ENCODE assay signal across 8 mouse cellular contexts in the genomic region with DNA sequence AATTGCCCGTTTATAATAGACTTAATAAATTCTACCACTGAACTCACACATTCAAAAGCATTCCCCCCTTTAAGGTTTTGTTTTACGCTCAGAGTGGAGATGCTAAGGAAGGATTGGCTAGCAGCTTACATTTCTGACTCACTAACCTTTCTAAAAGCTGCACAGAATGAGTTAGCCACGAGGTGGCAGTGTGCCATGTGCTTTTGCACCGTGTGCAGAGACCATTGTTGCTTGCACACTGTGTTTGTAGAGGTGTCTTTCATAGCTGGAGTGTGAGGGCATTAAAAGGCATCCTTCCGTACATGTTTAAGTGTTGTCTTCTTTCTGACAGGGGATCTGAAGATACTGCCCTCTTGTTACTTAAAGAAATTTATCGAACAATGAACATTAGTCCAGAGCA. TPM values are rescaled to one million over a fixed set of nuclear protein-coding genes. Genes with fewer than 3 reads are reported as not detected.
DNase-seq lines count a peak whose midpoint lies in the region; ATAC-seq and TF ChIP-seq lines count a peak whose summit lies in the region.

No protein-coding gene starts in this region.

- H3K9me3 ChIP-seq in ES-E14 (ENCODE audit: control insufficient read depth, insufficient read depth, low read depth, low read length), result no peaks in the 10 kb centered on the region
- no peaks in the 10 kb centered on the region for H3K9me3 ChIP-seq in forebrain, embryonic 16.5 days (ENCODE audit: control insufficient read depth, low read length)
- no peaks in the 10 kb centered on the region for H3K9me3 ChIP-seq in liver, postnatal 0 days (ENCODE audit: low read length)

- no peak overlapping the region for H3K4me3 ChIP-seq in ES-E14 (ENCODE audit: insufficient read depth in 1 of 2, low read depth in 1 of 2, low read length in 2 of 2, poor library complexity in 1 of 2, severe bottlenecking in 1 of 2)
- H3K4me3 ChIP-seq in forebrain, embryonic 16.5 days (replicated peaks; ENCODE audit: low read length), result no peak overlapping the region
- no peak overlapping the region for H3K4me3 ChIP-seq in liver, postnatal 0 days (ENCODE audit: low read depth, low read length)

- no peak overlapping the region for H3K9ac ChIP-seq in ES-E14 (ENCODE audit: insufficient read depth, low read depth, low read length, poor library complexity, severe bottlenecking)
- H3K9ac ChIP-seq in forebrain, embryonic 16.5 days (replicated peaks; ENCODE audit: low read depth, low read length), result no peak overlapping the region
- no peak overlapping the region for H3K9ac ChIP-seq in liver, postnatal 0 days (replicated peaks)

- no peak overlapping the region for H3K4me2 ChIP-seq in forebrain, embryonic 16.5 days (ENCODE audit: low read length)
- H3K4me2 ChIP-seq in liver, postnatal 0 days (ENCODE audit: low read depth, low read length), result no peak overlapping the region

- TF ChIP-seq EP300 in liver, postnatal 0 days (IDR thresholded peaks at IDR 0.05; ENCODE audit: low read depth), result no peak

- H3K4me1 ChIP-seq in ES-E14 (ENCODE audit: control insufficient read depth in 2 of 2, insufficient read depth in 2 of 2, low read length in 2 of 2, poor library complexity in 1 of 2), result no peaks in the 10 kb centered on the region
- H3K4me1 ChIP-seq in forebrain, embryonic 16.5 days (replicated peaks; ENCODE audit: control insufficient read depth, insufficient read depth, low read length), result no peaks in the 10 kb centered on the region
- no peaks in the 10 kb centered on the region for H3K4me1 ChIP-seq in liver, postnatal 0 days (ENCODE audit: insufficient read depth)

- no peaks in the 10 kb centered on the region for H3K27me3 ChIP-seq in forebrain, embryonic 16.5 days (replicated peaks; ENCODE audit: control insufficient read depth, insufficient read depth, low read length)
- no peaks in the 10 kb centered on the region for H3K27me3 ChIP-seq in liver, postnatal 0 days (ENCODE audit: insufficient read depth, low read length)

- peak; percentile 78 for TF ChIP-seq CTCF in liver, postnatal 0 days (IDR thresholded peaks at IDR 0.05; ENCODE audit: low read depth)

- ATAC-seq in cerebellum, adult (ENCODE audit: insufficient number of reproducible peaks, low FRiP score, low TSS enrichment), result no peak
- peak; percentile 85 for ATAC-seq in forebrain, embryonic 16.5 days
- no peak for ATAC-seq in liver, postnatal 0 days

- WGBS in forebrain, embryonic 16.5 days, result 24% methylated on average over 6 of the region's 6 CpGs
- 50% methylated on average over 6 of the region's 6 CpGs for WGBS in liver, postnatal 0 days (ENCODE audit: insufficient replicate concordance)

- peak; percentile 25 for DNase-seq in cerebellum, adult 11 months
- peak; percentile 62 for DNase-seq in ES-E14 (ENCODE audit: low read depth, low spot score)
- DNase-seq in cerebellum, adult 18-20 months, result peak; percentile 41 to 50
- peak; percentile 38 for DNase-seq in kidney, postnatal 14 days
- DNase-seq in liver, postnatal 0 days, result peak; percentile 42
- DNase-seq in retina, postnatal 1 day, result peak; percentile 80

- no peak overlapping the region for H3K27ac ChIP-seq in ES-E14 (ENCODE audit: insufficient read depth, low read depth, low read length, poor library complexity, severe bottlenecking)
- H3K27ac ChIP-seq in forebrain, embryonic 16.5 days (ENCODE audit: low read length), result no peak overlapping the region
- no peak overlapping the region for H3K27ac ChIP-seq in liver, postnatal 0 days (ENCODE audit: low read depth)

- H3K36me3 ChIP-seq in ES-E14 (ENCODE audit: control insufficient read depth, insufficient read depth, low read length, poor library complexity, severe bottlenecking), result peaks cover 28% of the 10 kb centered on the region
- H3K36me3 ChIP-seq in forebrain, embryonic 16.5 days (ENCODE audit: control insufficient read depth, insufficient read depth), result peaks cover 36% of the 10 kb centered on the region
- peaks cover 80% of the 10 kb centered on the region for H3K36me3 ChIP-seq in liver, postnatal 0 days (replicated peaks; ENCODE audit: insufficient read depth, low read length)

- in situ Hi-C loops in ES-E14 (cut with MboI; ENCODE audit: low sequenced_read_pairs in 2 of 2, unreplicated experiment in 2 of 2), result no loop called here

TF ChIP-seq in ES-E14, 5 proteins besides CTCF, POLR2A, EP300 and RAD21:
- no peak for TF ChIP-seq CHD2 (IDR thresholded peaks at IDR 0.05; ENCODE audit: low read depth, low read length)
- peak; percentile 35; the same call in 1 of the 2 replicates for TF ChIP-seq ZC3H11A (IDR thresholded peaks at IDR 0.05; ENCODE audit: borderline replicate concordance, low read depth, low read length)

RNA-seq across cellular contexts. Expression of gene Sec23ip, which starts 34.6 kb away (rescaled TPM):
- total RNA-seq in ES-E14 (2012; rRNA removed), result 18.9 and 25.3 TPM in 2 replicates
- polyA plus RNA-seq in forebrain, embryonic 16.5 days (2015; fragmentation: Nextera tagmentation; extraction: Ambion mirVana), result 37.5 and 38.6 TPM in 2 replicates
- polyA plus RNA-seq in liver, postnatal 0 days (2015; fragmentation: Nextera tagmentation; extraction: Ambion mirVana), result 10.2 and 11.3 TPM in 2 replicates

RNA-seq across cellular contexts. Expression of gene Mcmbp, which starts 39.0 kb away (rescaled TPM):
- total RNA-seq in ES-E14 (2012; rRNA removed), result 61.3 and 67.8 TPM in 2 replicates
- polyA plus RNA-seq in forebrain, embryonic 16.5 days (2015; fragmentation: Nextera tagmentation; extraction: Ambion mirVana), result 59.0 and 60.8 TPM in 2 replicates
- 19.5 and 19.9 TPM in 2 replicates for polyA plus RNA-seq in liver, postnatal 0 days (2015; fragmentation: Nextera tagmentation; extraction: Ambion mirVana)

Comparison
In these comparisons a context has a peak if more than half of its experiments do, and no peak if none do; other contexts are left out.
1. DNase-seq: peak in every context shown above with its lines; median percentile 80 in retina, postnatal 1 day; 62 in ES-E14; 46 in cerebellum, adult 18-20 months; 42 in liver, postnatal 0 days; 38 in kidney, postnatal 14 days; 25 in cerebellum, adult 11 months.